Mouse (Mus musculus) heart, embryonic 16.5 days (tissue): ENCODE measurements at regions not wholly inside any gene's neighbourhood (a gene's known extent, or its start where the extent isn't known, plus 50 kb on each side); places are given as distances from the start of the nearest gene placed in this dataset.

Experiments used
- ATAC-seq: fragments of 200-750 bp; cut with Nextera tagmentation; replicated peaks from 2 replicates; pipeline ENCODE4 v1.8.0; 2017; ENCODE audit warnings: moderate number of reproducible peaks; ENCODE audit not compliant: insufficient read depth, low FRiP score; ENCODE audit errors: extremely low read depth
- H3K27ac ChIP-seq: fragments of 300-500 bp; sonication (generic); 2 replicates; pipeline ENCODE4 v1.5.1; 2014; ENCODE audit warnings: mild to moderate bottlenecking, low read length, control low read depth, moderate library complexity
- H3K27me3 ChIP-seq: fragments of 300-500 bp; sonication (generic); 2 replicates; pipeline ENCODE4 v1.6.1; 2014; ENCODE audit warnings: low read length, mixed read lengths; ENCODE audit not compliant: control insufficient read depth, insufficient read depth
- H3K36me3 ChIP-seq: fragments of 300-500 bp; sonication (generic); 2 replicates; pipeline ENCODE4 v1.6.1; 2014; ENCODE audit not compliant: control insufficient read depth, insufficient read depth
- H3K4me1 ChIP-seq: fragments of 300-500 bp; sonication (generic); 2 replicates; pipeline ENCODE4 v1.6.1; 2014; ENCODE audit warnings: low read length, mixed read lengths; ENCODE audit not compliant: control insufficient read depth, insufficient read depth
- H3K4me2 ChIP-seq: fragments of 300-500 bp; sonication (generic); 2 replicates; pipeline ENCODE4 v1.6.1; 2014; ENCODE audit warnings: low read depth, mild to moderate bottlenecking, control low read depth, low read length
- H3K4me3 ChIP-seq: fragments of 300-500 bp; sonication (generic); 2 replicates; pipeline ENCODE4 v1.5.1; 2014; ENCODE audit warnings: mild to moderate bottlenecking, control low read depth, low read length
- H3K9ac ChIP-seq: fragments of 300-500 bp; sonication (generic); 2 replicates; pipeline ENCODE4 v1.6.1; 2014; ENCODE audit warnings: low read length, control low read depth
- H3K9me3 ChIP-seq: fragments of 300-500 bp; sonication (generic); replicated peaks from 2 replicates; pipeline ENCODE4 v1.6.1; 2016; ENCODE audit warnings: low read length; ENCODE audit not compliant: control insufficient read depth
- WGBS: fragments of 180-500 bp; shearing (Covaris S2); extraction: QIAGEN DNeasy Blood & Tissue Kit; methylation state at CpG from one replicate; pipeline ENCODE4 v1.1.7; 2014; 5-methylcytosine and 5-hydroxymethylcytosine counted together

- H3K36me3 ChIP-seq, result no peaks in the 10 kb centered on the region
- no peaks in the 10 kb centered on the region for H3K27me3 ChIP-seq
- no peak overlapping the region for H3K9ac ChIP-seq
- H3K4me1 ChIP-seq, result no peaks in the 10 kb centered on the region
- WGBS, result 57% methylated on average over 3 of the region's 3 CpGs
- no peak for ATAC-seq
- no peak overlapping the region for H3K4me2 ChIP-seq
- no peaks in the 10 kb centered on the region for H3K9me3 ChIP-seq
- no peak overlapping the region for H3K27ac ChIP-seq
- no peak overlapping the region for H3K4me3 ChIP-seq
Observed at GRCm38 (mm10) chr16:50001662-50002455, 201.5 kb downstream of the Cd47 start.

- Histone ChIP-seq H3K9me3 (no peaks in the 10 kb centered on the region), H3K27ac (no peak overlapping the region), H3K4me2 (no peak overlapping the region), H3K36me3 (no peaks in the 10 kb centered on the region), H3K9ac (no peak overlapping the region), H3K27me3 (no peaks in the 10 kb centered on the region), H3K4me3 (no peak overlapping the region), H3K4me1 (no peaks in the 10 kb centered on the region)
- no peak for ATAC-seq
- WGBS, result 67% methylated on average over 3 of the region's 3 CpGs
Observed at GRCm38 (mm10) chr16:50002456-50002788, 202.1 kb downstream of the Cd47 start.

- Histone ChIP-seq H3K4me1 (peaks cover 8% of the 10 kb centered on the region; the same call in 1 of the 2 replicates), H3K9me3 (no peaks in the 10 kb centered on the region), H3K9ac (no peak overlapping the region), H3K27ac (no peak overlapping the region), H3K27me3 (no peaks in the 10 kb centered on the region), H3K36me3 (no peaks in the 10 kb centered on the region), H3K4me3 (no peak overlapping the region), H3K4me2 (no peak overlapping the region)
- 82% methylated on average over 3 of the region's 3 CpGs for WGBS
- no peak for ATAC-seq
Observed at GRCm38 (mm10) chr16:50009046-50009445, 208.7 kb downstream of the Cd47 start.

GRCm38 (mm10) chr16:50009542-50009941 is 209.2 kb downstream of the Cd47 start:
- ATAC-seq, result no peak

GRCm38 (mm10) chr16:50010074-50010473 is 209.7 kb downstream of the Cd47 start:
- Histone ChIP-seq H3K27me3 (no peaks in the 10 kb centered on the region), H3K4me1 (peaks cover 8% of the 10 kb centered on the region; the same call in 1 of the 2 replicates), H3K9me3 (no peaks in the 10 kb centered on the region), H3K4me2 (no peak overlapping the region), H3K4me3 (no peak overlapping the region), H3K27ac (no peak overlapping the region), H3K36me3 (no peaks in the 10 kb centered on the region), H3K9ac (no peak overlapping the region)
- ATAC-seq, result no peak
- 46% methylated on average over 5 of the region's 5 CpGs for WGBS

More at GRCm38 (mm10) chr16:50009542-50009941, 209.2 kb downstream of the Cd47 start:
- Histone ChIP-seq H3K4me1 (peaks cover 8% of the 10 kb centered on the region; the same call in 1 of the 2 replicates), H3K9me3 (no peaks in the 10 kb centered on the region), H3K4me3 (no peak overlapping the region), H3K9ac (no peak overlapping the region), H3K4me2 (no peak overlapping the region), H3K36me3 (no peaks in the 10 kb centered on the region), H3K27ac (no peak overlapping the region), H3K27me3 (no peaks in the 10 kb centered on the region)
- WGBS, result 13% methylated on average over 6 of the region's 6 CpGs

GRCm38 (mm10) chr16:50010532-50010971 is 210.2 kb downstream of the Cd47 start:
- no peak; the same call in 1 of the 2 replicates for ATAC-seq
- no peak overlapping the region for H3K4me3 ChIP-seq
- 46% methylated on average over 6 of the region's 6 CpGs for WGBS
- H3K4me1 ChIP-seq, result peaks cover 8% of the 10 kb centered on the region; the same call in 1 of the 2 replicates
- no peak overlapping the region for H3K9ac ChIP-seq
- H3K9me3 ChIP-seq, result no peaks in the 10 kb centered on the region
- H3K4me2 ChIP-seq, result no peak overlapping the region
- H3K27me3 ChIP-seq, result no peaks in the 10 kb centered on the region
- H3K36me3 ChIP-seq, result no peaks in the 10 kb centered on the region
- no peak overlapping the region for H3K27ac ChIP-seq

GRCm38 (mm10) chr16:50023885-50024284 is 223.6 kb downstream of the Cd47 start:
- 87% methylated on average over 1 of the region's 1 CpGs for WGBS
- H3K27ac ChIP-seq, result no peak overlapping the region
- no peak overlapping the region for H3K4me3 ChIP-seq
- H3K9me3 ChIP-seq, result no peaks in the 10 kb centered on the region
- H3K36me3 ChIP-seq, result no peaks in the 10 kb centered on the region
- no peak overlapping the region for H3K4me2 ChIP-seq
- no peaks in the 10 kb centered on the region for H3K27me3 ChIP-seq
- no peak overlapping the region for H3K9ac ChIP-seq
- H3K4me1 ChIP-seq, result no peaks in the 10 kb centered on the region
- ATAC-seq, result no peak

- Histone ChIP-seq H3K27me3 (no peaks in the 10 kb centered on the region), H3K4me3 (no peak overlapping the region), H3K4me2 (no peak overlapping the region), H3K9me3 (no peaks in the 10 kb centered on the region), H3K36me3 (no peaks in the 10 kb centered on the region), H3K9ac (no peak overlapping the region), H3K4me1 (0 out of 2 replicates have a peak, but pooled peaks cover 1% of the 10 kb centered on the region), H3K27ac (no peak overlapping the region)
- 23% methylated on average over 3 of the region's 3 CpGs for WGBS
- no peak for ATAC-seq
Observed at GRCm38 (mm10) chr16:50026100-50026884, 226.0 kb downstream of the Cd47 start.

- Histone ChIP-seq H3K36me3 (no peaks in the 10 kb centered on the region), H3K27me3 (no peaks in the 10 kb centered on the region), H3K9me3 (no peaks in the 10 kb centered on the region), H3K9ac (no peak overlapping the region), H3K27ac (no peak overlapping the region), H3K4me1 (0 out of 2 replicates have a peak, but pooled peaks cover 2% of the 10 kb centered on the region), H3K4me3 (no peak overlapping the region), H3K4me2 (no peak overlapping the region)
- WGBS, result 18% methylated on average over 2 of the region's 2 CpGs
- ATAC-seq, result no peak
Observed at GRCm38 (mm10) chr16:50027189-50027588, 226.9 kb downstream of the Cd47 start.
